Mouse (Mus musculus): ENCODE measurements around the gene Trip4. TPM values are rescaled to one million over a fixed set of nuclear protein-coding genes. Genes with fewer than 3 reads are reported as not detected.
A peak's percentile ranks its signal among the peaks of the same experiment; 100 is the strongest.
"Not testable (repeated sequence)": the region's sequence is repeated elsewhere in the genome, so short reads cannot be mapped to it uniquely, and the experiment has no call there.

Gene Trip4
- total and polyA plus RNA-seq, 2 experiments from 2014 or later: 22.6 to 41.9 TPM

- peaks cover 35% of the 10 kb centered on the region for H3K4me1 ChIP-seq (ENCODE audit: insufficient read depth)
Observed at GRCm38 (mm10) chr9:65789788-65790187, 118.8 kb downstream of the Trip4 start.

DNA sequence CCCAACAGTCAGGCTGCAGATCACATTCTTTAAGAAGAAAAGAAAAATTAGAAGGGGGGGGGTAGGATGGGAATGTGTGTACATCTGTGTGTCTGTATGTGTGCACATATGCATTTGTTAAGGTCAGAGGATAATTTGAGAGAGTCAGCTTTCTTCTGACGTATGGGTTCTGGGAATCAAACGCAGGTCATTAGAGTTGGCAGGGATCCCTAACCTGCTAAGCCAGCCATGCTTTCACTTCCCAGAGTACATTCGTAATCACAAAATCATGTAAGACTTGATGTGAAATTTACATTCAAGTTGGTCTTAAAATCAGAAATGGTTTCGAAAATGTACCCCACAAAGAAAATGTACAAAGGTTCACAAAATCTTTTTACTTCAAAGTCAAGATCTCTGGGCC lies 120.0 kb downstream of the Trip4 start:
- Histone ChIP-seq H3K9me3 (ENCODE audit: low read length) (no peaks in the 10 kb centered on the region), H3K4me2 (ENCODE audit: low read depth) (no peak overlapping the region), H3K27ac (ENCODE audit: low read depth, low read length) (no peak overlapping the region), H3K27me3 (ENCODE audit: insufficient read depth, low read length) (no peaks in the 10 kb centered on the region), H3K4me3 (ENCODE audit: low read depth, low read length) (no peak overlapping the region), H3K36me3 (ENCODE audit: insufficient read depth) (no peaks in the 10 kb centered on the region), H3K9ac (no peak overlapping the region), H3K4me1 (ENCODE audit: insufficient read depth) (peaks cover 35% of the 10 kb centered on the region)
- ATAC-seq: no peak
- DNase-seq: no peak
- no peak for TF ChIP-seq CTCF (IDR thresholded peaks at IDR 0.05; ENCODE audit: low read depth)
- 55% methylated on average over 4 of the region's 4 CpGs for WGBS

More at GRCm38 (mm10) chr9:65789788-65790187, 118.8 kb downstream of the Trip4 start:
- H3K27ac ChIP-seq (ENCODE audit: low read depth, low read length): no peak overlapping the region
- no peak for DNase-seq
- H3K27me3 ChIP-seq (ENCODE audit: insufficient read depth, low read length): no peaks in the 10 kb centered on the region
- no peak overlapping the region for H3K4me2 ChIP-seq (ENCODE audit: low read depth)
- H3K36me3 ChIP-seq (ENCODE audit: insufficient read depth): no peaks in the 10 kb centered on the region
- H3K9me3 ChIP-seq (ENCODE audit: low read length): no peaks in the 10 kb centered on the region
- TF ChIP-seq CTCF (IDR thresholded peaks at IDR 0.05; ENCODE audit: low read depth): no peak
- WGBS: 95% methylated on average over 3 of the region's 3 CpGs
- H3K9ac ChIP-seq: no peak overlapping the region
- no peak for ATAC-seq
- H3K4me3 ChIP-seq (ENCODE audit: low read depth, low read length): no peak overlapping the region

GRCm38 (mm10) chr9:65787829-65788344 lies 120.7 kb downstream of the Trip4 start:
- H3K27ac ChIP-seq (ENCODE audit: low read depth, low read length): peak overlapping the region; percentile 67
- DNase-seq (no peak), ATAC-seq (no peak)
- H3K9ac ChIP-seq: no peak overlapping the region
- H3K4me2 ChIP-seq (ENCODE audit: low read depth): no peak overlapping the region
- H3K27me3 ChIP-seq (ENCODE audit: insufficient read depth, low read length): no peaks in the 10 kb centered on the region
- H3K9me3 ChIP-seq (ENCODE audit: low read length): no peaks in the 10 kb centered on the region
- no peak overlapping the region for H3K4me3 ChIP-seq (ENCODE audit: low read depth, low read length)
- WGBS: 52% methylated on average over 4 of the region's 4 CpGs
- H3K4me1 ChIP-seq (ENCODE audit: insufficient read depth): peaks cover 32% of the 10 kb centered on the region
- H3K36me3 ChIP-seq (ENCODE audit: insufficient read depth): no peaks in the 10 kb centered on the region
- TF ChIP-seq CTCF (IDR thresholded peaks at IDR 0.05; ENCODE audit: low read depth): no peak

DNA sequence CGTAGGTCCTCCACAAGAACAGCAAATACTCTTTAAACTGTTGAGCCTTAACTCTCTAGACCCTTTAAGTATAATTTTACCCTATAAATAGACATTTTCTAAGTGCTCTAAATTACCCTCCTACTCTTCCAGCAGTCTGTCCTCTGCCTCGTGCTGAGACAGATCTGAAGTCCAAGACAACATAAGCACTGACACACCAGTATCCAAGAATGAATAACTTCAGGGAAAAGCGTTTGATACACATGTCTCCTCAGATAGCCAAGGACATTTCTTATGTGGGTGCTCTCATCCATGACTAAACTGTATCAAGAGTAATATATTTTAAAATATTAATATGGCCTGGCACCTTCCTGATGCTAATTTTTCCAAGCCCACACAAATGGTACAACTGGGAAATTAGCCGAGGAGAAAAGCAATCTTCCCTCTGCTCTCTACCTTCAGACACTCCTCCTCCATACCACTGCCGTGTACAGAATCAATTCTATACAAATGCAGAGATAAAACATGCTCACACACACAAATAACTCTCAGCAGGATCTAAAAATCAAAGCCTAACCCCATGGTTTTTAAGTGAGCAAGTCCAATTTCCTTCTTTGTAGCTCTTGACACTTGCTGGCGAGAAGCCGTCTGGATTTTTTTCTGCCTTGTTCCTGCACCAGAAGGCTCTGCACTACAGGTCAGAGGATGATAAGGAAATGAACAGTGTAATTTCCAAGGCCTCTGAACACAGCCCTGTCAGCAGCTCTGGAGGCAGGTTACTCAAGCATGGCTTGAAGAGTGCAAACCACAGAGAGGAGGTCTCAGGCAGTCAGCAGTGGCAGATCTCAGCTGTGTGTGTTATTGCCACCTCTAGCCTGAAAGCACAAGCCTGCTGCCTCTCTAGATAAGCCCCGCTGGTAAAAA lies 121.5 kb downstream of the Trip4 start:
- Histone ChIP-seq H3K27ac (ENCODE audit: low read depth, low read length) (peak overlapping the region; percentile 67), H3K4me2 (ENCODE audit: low read depth) (no peak overlapping the region), H3K4me1 (ENCODE audit: insufficient read depth) (peaks cover 31% of the 10 kb centered on the region), H3K4me3 (ENCODE audit: low read depth, low read length) (no peak overlapping the region), H3K9ac (no peak overlapping the region), H3K27me3 (ENCODE audit: insufficient read depth, low read length) (no peaks in the 10 kb centered on the region), H3K9me3 (ENCODE audit: low read length) (no peaks in the 10 kb centered on the region), H3K36me3 (ENCODE audit: insufficient read depth) (no peaks in the 10 kb centered on the region)
- WGBS: 26% methylated on average over 8 of the region's 8 CpGs
- DNase-seq: peak; percentile 31
- no peak for TF ChIP-seq CTCF (IDR thresholded peaks at IDR 0.05; ENCODE audit: low read depth)
- peak; percentile 78 for ATAC-seq

DNA sequence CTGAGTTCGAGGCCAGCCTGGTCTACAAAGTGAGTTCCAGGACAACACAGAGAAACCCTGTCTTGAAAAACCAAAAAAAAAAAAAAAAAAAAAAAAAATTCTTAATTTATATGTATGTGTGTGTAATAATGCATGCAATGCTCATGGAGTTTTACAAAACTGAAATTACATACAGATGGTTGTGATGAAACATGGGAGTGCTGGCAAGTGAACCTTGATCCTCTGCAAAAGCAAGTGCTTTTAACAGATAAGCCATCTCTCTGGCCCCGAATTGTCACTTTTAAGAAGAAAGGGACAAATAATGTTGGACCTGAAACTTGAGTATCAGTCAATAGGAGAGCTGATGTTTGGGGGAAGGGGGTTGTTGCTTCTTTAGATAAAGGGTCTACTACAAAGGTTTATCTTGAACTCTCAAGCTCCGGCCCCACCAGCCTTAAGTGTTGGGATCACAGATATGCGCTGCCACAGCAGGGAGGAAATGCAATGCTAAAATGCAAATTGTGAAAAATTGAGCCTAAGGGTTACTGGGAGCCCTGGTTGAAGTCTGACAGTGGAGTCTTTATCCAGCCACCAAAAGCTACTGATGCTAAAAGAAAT lies 122.7 kb downstream of the Trip4 start:
- Histone ChIP-seq H3K27ac (ENCODE audit: low read depth, low read length) (no peak overlapping the region), H3K4me1 (ENCODE audit: insufficient read depth) (peaks cover 25% of the 10 kb centered on the region), H3K36me3 (ENCODE audit: insufficient read depth) (no peaks in the 10 kb centered on the region), H3K9ac (no peak overlapping the region), H3K4me3 (ENCODE audit: low read depth, low read length) (no peak overlapping the region), H3K4me2 (ENCODE audit: low read depth) (no peak overlapping the region), H3K27me3 (ENCODE audit: insufficient read depth, low read length) (no peaks in the 10 kb centered on the region), H3K9me3 (ENCODE audit: low read length) (no peaks in the 10 kb centered on the region)
- no peak for TF ChIP-seq CTCF (IDR thresholded peaks at IDR 0.05; ENCODE audit: low read depth)
- DNase-seq: no peak
- ATAC-seq: no peak
- WGBS: 86% methylated on average over 4 of the region's 4 CpGs

DNA sequence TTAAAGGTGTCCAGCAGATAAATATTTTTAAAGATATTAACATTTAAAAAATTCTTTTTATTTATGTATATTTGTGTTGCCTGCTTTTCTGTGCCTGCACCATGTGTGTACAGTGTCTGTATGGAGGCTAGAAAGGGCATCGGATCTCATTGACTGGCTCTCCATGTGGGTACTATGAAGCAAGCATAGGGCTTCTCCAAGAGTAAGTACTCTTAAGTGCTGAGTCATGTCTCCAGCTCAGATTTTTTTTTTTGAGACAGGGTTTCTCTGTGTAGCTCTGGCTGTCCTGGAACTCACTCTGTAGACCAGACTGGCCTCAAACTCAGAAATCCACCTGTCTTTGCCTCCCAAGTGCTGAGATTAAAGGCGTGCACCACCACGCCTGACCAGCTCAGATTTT lies 129.0 kb downstream of the Trip4 start:
- H3K27me3 ChIP-seq (ENCODE audit: insufficient read depth, low read length); DNase-seq; H3K27ac ChIP-seq (ENCODE audit: low read depth, low read length); H3K9ac ChIP-seq; H3K9me3 ChIP-seq (ENCODE audit: low read length); H3K4me1 ChIP-seq (ENCODE audit: insufficient read depth); H3K4me2 ChIP-seq (ENCODE audit: low read depth); H3K36me3 ChIP-seq (ENCODE audit: insufficient read depth); H3K4me3 ChIP-seq (ENCODE audit: low read depth, low read length); ATAC-seq: not testable (repeated sequence)
- 91% methylated on average over 3 of the region's 3 CpGs for WGBS

Other genes with a start within 250 kb of the Trip4 start
- 284 and 301 TPM in 2 replicates for gene Oaz2, start 240.8 kb downstream of the Trip4 start, total RNA-seq (2014; rRNA removed)
- gene Oaz2, start 240.8 kb downstream of the Trip4 start, polyA plus RNA-seq (2015; fragmentation: Nextera tagmentation; extraction: Ambion mirVana): 374 and 392 TPM in 2 replicates
- gene Zfp609, start 81.2 kb downstream of the Trip4 start, total RNA-seq (2014; rRNA removed): 9.8 and 9.9 TPM in 2 replicates
- gene Zfp609, start 81.2 kb downstream of the Trip4 start, polyA plus RNA-seq (2015; fragmentation: Nextera tagmentation; extraction: Ambion mirVana): 3.8 and 5.0 TPM in 2 replicates
- gene Pclaf, start 18.6 kb downstream of the Trip4 start, total RNA-seq (2014; rRNA removed): 10.1 and 12.8 TPM in 2 replicates
- gene Pclaf, start 18.6 kb downstream of the Trip4 start, polyA plus RNA-seq (2015; fragmentation: Nextera tagmentation; extraction: Ambion mirVana): 14.5 and 17.2 TPM in 2 replicates
- gene Csnk1g1, start 130 bp upstream of the Trip4 start, total RNA-seq (2014; rRNA removed): 25.5 and 26.5 TPM in 2 replicates
- 8.0 and 14.5 TPM in 2 replicates for gene Csnk1g1, start 130 bp upstream of the Trip4 start, polyA plus RNA-seq (2015; fragmentation: Nextera tagmentation; extraction: Ambion mirVana)
- gene Ppib, start 151.4 kb upstream of the Trip4 start, total RNA-seq (2014; rRNA removed): 297 and 350 TPM in 2 replicates
- gene Ppib, start 151.4 kb upstream of the Trip4 start, polyA plus RNA-seq (2015; fragmentation: Nextera tagmentation; extraction: Ambion mirVana): 350 and 413 TPM in 2 replicates
- 4.0 and 5.8 TPM in 2 replicates for gene Snx22, start 160.9 kb upstream of the Trip4 start, total RNA-seq (2014; rRNA removed)
- gene Snx22, start 160.9 kb upstream of the Trip4 start, polyA plus RNA-seq (2015; fragmentation: Nextera tagmentation; extraction: Ambion mirVana): 7.3 and 7.5 TPM in 2 replicates
- 59.8 and 66.9 TPM in 2 replicates for gene Snx1, start 217.8 kb upstream of the Trip4 start, total RNA-seq (2014; rRNA removed)
- 42.8 and 51.5 TPM in 2 replicates for gene Snx1, start 217.8 kb upstream of the Trip4 start, polyA plus RNA-seq (2015; fragmentation: Nextera tagmentation; extraction: Ambion mirVana)
- gene Ciao2a, start 217.8 kb upstream of the Trip4 start, total RNA-seq (2014; rRNA removed): 33.0 and 46.2 TPM in 2 replicates
- 60.7 and 67.7 TPM in 2 replicates for gene Ciao2a, start 217.8 kb upstream of the Trip4 start, polyA plus RNA-seq (2015; fragmentation: Nextera tagmentation; extraction: Ambion mirVana)
- 1.9 and 3.4 TPM in 2 replicates for gene Dapk2, start 249.4 kb upstream of the Trip4 start, total RNA-seq (2014; rRNA removed)
- gene Dapk2, start 249.4 kb upstream of the Trip4 start, polyA plus RNA-seq (2015; fragmentation: Nextera tagmentation; extraction: Ambion mirVana): 1.5 and 1.8 TPM in 2 replicates